Mouse (Mus musculus): Measurements from ENCODE around the gene Plxnb1.

Plxnb1 gene

DNA sequence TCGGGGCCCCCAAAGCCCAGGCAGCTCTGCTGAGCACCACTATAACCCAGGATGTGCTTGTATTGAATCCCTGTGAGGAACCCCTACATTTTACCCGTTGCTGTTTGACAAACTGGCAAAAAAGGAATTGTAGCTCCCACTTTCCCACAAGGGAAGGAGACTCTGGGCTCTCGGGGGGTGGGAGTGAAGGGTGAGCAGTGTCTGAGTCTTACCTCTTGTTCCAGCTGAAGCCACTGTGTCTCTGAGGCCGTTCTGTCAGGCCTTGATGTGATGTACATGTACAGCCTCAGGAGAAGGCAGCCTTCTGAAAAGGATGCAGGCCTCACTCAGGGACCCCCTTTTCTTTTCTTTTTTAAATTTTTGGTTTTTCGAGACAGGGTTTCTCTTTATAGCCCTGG lies 34.3 kb upstream of the Plxnb1 start:
- DNase-seq (ENCODE audit: low spot score in 2 of 2) = peak in 1 of 2 experiments; percentile 10

DNA sequence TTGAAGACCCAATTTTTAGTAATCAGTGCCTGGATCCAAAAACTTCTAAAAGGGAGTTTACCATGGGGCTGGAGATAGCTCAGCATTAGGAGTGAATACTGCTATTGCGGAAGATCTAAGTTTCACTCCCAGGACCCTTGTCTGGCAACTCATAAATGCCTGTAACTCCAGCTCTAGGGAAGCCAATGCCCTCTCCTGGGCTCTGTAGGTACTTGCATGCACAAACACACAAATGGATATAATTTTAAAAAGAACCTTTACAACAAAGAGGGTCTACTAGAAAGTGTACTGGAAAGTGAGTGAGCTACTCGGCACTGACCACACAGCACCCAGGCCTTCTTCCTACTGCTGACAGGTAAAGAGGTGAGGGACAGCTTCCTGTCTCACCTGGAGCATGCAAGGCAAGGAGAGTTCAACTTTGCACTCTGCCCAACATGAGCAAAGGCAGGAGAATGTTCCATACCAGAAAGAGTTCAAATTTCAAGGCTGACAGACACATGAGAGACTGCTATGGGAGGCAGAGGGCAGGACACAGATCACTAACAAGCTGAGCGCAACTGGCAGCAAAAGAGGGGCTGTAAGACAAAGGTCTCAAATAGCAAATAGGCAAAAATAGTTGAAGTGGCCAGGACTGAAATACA lies 27.0 kb upstream of the Plxnb1 start:
- DNase-seq (ENCODE audit: low spot score in 2 of 2) = no peak

DNA sequence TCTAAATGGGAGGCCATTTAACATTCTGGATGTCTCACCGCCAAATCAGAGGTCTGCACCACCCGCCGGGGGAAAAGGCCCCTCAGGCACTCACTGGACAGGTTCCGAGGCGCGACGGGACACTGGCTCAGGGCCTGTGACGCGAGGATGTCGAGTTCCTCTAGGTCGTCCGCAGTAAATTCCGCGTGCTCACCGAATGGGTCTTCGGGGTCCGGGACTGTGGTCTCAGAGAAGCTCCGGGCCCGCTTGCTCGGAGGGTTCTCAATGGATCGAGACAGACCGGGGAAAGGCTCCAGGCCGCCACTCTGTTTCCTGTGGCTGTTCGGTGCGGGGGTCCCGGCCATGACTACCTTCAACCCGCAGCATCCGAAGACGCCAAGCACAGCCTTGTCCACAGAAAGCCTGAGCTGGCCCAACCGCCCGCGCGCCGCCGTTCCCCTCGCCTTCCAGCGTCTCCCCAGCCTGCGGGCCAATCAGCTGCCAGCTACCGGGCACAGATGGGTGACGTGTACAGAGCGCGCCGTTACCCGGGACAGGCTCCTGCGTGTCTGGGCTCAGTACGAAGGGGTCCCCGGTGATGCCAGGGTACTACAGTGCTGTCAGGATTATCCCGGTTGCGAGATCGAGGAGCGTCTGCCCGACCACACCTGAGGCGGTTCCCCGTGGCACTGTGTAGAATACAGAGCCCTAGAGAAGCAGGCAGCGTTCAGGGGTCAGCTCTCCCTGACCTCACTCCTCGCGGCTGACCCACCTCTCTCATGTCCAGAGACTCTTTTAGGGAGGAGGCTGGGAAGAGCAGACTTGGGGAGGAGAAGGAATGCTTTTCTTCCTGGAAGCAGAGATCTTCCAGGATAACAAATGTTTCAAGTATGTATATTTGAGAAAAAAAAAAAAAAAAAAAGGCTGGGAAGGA lies 21.3 kb upstream of the Plxnb1 start, which contains the start of gene Atrip:
TSS of gene Atrip (minus strand) at position 464 of the 913 bp plus-strand sequence.
- peak; percentile 81 to 94 for DNase-seq (ENCODE audit: low spot score in 2 of 2)

DNA sequence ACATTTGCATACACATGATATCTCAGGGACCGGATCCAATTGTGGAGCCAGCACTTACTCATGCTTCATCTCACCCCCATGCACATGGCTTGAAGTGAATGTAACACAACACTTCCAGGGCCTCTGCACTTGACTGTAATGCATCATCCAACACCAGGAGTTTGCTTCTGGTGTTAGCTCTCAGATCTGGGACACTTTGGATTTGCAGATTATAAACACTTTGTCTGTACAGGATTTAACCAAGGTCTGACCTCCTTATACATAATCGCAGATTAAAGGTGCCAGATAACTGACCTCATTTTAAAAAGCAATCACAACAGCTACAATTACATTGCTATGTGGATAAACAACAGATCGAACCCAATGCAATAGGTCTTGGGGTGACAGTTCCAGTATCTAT lies 14.7 kb upstream of the Plxnb1 start:
- DNase-seq (ENCODE audit: low spot score in 2 of 2) = no peak

DNA sequence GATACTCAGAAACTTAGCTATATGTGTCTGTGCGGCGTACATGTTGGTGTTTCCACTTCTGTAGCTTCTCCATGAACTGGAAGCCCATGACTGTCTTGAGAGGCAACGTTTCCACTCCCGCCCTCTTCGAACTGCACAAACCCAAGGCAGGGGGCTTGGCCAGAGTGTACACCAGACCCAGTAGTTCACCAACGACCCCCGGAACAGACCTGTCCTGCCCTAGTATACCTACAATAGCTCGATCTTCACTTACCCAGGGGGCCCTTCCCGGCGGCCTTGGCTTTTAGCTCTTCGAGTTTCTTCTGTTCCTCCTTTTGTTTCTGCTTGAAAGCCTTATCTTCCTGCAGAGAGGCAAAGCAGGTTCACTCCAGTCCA lies 13.5 kb upstream of the Plxnb1 start:
- DNase-seq (ENCODE audit: low spot score in 2 of 2) = no peak

DNA sequence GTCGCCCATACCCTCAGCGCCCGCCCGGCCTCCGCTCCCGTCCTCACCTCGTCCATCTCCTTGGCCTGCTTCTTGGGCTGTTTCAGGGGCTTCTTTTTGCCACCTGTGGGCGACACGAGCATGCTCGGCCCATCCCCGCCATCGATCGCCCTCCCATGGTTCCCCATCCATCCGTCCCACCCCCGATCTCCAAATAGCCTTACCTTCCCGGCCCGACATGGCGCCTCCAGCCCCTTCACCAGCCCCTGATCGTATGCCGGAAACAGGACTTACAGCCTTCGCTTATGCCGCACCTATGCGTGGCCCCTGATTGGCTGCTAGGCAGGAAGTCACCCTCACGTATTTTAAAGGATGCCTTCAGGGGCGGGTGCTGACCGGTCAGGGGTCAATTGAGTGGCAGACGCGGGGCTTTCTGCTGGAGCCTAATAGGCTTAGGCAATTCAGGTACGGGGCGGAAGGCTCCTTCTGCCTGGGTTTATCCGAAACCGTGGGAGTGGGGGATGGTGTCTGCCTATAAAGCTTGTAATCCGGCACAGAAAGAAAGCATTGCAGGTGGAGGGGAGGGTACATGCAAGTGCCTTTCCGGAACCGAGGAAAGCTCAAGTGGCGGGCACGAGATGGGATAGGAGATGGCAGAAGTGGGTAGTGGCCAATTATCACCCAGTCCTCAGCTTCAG lies 12.9 kb upstream of the Plxnb1 start, which contains the start of the genes Ccdc51 and Tma7:
TSS of gene Ccdc51 (plus strand) at position 370 of the 677 bp plus-strand sequence.
TSS of gene Tma7 (minus strand) at position 464 of the 677 bp plus-strand sequence.
- peak; percentile 75 to 87 for DNase-seq (ENCODE audit: low spot score in 2 of 2)

DNA sequence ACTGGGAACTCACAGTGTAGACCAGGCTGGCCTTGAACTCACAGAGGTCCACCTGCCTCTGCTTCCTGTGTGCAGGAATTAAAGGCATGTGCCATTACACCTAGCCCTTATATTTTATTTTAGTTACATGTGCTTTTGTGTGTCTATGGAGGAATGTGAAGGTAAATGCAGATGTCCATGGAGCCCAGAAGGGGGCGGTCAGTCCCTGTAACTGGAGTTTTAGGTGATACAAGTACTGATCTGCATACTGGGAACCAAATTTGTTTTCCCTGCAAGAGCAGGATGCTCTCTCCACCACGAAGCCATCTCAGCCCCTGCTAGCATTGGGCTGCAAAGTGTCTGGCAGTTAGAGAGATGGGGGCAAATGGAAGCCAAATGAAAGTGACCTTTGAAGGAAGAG lies 10.3 kb upstream of the Plxnb1 start:
- DNase-seq (ENCODE audit: low spot score in 2 of 2) = no peak

DNA sequence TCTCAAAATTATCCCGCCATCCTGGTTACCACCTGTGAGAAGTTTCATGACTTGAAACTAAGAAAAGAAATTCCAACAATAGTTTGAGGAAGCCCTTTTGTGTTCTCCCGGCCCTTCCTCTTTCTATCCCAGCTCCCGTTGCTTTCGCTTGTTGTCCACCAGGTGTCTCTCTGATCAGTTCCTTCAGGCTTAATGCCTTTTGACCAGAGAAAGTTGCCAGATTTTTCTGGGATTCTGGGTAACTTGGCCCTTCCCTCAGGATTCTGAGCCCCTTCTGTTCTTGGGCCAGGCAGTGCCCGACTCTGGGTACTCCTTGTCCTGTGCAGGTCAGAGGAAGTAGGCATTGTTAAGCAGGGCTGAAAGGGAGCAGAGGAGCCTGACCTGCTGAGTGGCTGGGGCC lies 7.2 kb upstream of the Plxnb1 start:
- DNase-seq (ENCODE audit: low spot score in 2 of 2) = peak in 1 of 2 experiments; percentile 44

DNA sequence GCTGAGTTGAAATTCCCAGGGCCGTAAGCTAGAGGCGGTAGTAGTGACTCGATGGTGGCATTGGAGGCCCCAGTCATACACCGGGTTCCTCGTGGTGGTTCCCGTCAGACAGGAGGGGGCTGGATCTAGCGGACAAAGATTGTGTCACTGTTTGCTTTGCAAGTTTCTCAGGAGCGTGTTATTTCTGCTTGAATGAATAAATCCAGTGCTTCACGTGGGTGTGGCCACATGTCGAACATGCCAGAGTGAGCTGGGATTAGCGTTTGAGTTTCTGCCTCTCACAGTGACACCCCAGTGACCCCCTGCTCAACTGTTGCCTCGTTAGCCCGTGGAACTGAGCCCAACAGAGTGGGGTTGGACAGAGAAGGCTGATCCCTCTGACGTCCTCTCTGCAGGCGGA lies 4.7 kb upstream of the Plxnb1 start:
- DNase-seq (ENCODE audit: low spot score in 2 of 2) = no peak

DNA sequence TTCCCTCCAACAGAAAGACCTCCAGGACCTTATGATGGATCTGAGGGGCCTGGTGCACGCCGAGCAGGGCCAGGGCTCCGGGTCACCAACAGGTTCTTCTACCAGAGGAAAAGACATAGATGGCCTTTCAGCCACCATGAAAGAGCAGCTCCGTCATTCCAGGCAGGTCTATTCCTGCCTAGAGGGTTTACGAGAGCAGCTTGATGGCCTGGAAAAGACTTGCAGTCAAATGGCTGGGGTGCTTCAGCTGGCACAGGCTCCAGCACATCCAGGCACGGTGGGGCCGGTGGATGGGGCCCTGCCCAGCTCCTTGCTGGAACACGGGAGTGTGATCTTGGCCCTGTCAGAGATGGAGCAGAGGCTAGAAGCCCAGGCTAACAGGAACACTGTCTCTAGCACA lies 3.4 kb upstream of the Plxnb1 start:
- DNase-seq (ENCODE audit: low spot score in 2 of 2) = no peak

DNA sequence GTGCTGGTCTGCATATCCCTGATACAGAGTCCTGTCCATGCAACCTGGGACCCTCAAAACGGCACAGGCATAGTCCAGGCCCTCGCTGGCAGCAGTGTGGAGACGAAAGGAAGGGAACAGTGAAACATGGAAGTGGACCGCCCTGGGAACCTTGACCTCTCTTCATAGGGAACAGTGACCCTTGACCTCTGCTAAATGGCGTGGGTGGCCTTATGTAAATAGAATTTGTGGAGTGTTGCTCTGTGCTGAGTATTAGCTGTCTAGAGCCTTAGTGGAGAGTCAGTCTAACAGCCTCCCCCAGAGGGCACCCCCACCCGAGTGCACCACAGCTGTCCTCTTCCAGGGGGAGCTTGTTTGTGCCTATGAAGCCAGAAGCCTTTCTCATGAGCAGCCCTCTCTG lies 2.4 kb upstream of the Plxnb1 start:
- no peak for DNase-seq (ENCODE audit: low spot score in 2 of 2)

DNA sequence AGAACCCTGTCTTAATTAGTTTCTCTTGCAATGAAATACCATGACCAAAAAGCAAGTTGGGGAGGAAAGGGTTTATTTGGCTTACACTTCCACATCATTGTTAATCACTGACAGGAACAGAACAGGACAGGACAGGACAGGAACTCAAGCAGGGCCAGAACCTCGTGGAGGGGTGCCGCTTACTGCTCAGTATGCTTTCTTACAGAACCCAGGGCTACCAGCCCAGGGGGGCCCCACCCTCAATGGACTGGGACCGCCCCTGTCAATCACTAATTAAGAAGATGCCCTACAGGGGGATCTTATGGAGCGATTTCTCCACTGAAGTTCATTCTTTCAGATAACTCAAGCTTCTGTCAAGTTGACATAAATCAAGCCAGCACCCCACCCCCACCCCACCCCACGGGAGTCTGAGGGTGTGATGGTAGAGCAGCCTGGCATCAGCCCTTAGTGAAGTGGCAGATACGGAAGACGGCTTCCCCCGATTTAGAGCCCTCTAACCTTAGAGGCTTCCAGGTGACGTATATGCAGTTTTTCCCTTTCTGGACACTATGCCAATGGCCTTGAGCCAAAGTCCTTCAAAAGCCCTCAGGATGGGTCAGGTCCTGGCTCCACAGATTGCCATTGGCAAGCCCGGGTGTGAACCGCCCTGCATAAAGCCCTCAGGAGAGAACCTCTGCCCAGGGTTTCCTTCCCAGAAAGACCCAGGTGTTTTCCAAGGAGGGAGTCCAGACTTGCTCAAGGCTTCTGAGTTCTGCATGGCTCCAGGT lies 1.2 kb upstream of the Plxnb1 start:
- no peak for DNase-seq (ENCODE audit: low spot score in 2 of 2)

DNA sequence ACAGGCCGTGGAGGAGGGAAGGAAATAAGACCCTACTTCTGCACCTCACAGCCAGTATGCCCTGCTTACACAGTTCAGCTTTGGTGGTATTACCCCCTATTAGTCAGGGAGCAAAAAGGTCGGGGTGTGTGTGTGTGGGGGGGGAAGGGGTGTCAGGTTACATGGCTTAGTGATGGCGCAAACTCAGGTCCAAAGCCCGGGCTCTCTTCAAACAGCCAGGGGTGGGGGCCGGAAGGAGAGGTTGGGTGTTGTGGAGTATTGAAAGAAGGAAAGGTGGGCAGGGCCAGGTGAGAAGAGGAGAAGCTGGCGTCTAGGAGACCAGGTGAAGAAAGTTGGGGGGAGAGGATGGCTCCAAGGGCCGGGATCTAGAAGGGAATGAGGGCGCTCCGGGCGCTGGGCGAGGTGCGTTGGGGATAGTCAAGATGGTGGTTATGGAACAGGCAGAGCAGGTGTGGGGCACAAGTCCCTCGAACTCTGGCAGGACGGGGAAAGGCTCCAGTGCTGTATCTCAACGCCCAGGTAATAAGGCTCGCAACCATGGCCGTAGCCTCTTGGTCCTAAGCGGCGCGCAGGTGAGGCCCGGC lies 544 bp upstream of the Plxnb1 start:
- no peak for DNase-seq (ENCODE audit: low spot score in 2 of 2)

DNA sequence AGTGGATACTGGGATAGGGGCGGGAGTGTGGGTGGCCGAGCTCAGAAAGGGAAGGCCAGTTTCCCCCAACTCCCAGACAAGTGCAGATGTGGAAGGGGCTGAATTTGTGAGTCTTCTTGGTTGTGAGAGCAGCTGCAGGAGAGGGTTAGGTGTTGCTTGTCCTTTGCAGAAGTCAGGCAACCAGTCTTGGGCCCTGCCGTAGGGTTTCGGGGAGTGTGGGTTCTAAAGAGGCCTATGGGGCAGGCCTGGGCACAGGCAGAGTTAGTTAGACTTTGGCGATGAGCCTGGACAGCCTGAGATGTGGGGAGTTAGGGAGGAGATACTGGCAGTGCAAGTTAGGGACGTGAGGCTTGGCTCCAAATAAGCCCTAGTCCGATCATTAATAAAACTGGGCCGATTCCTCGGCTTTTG lies 1.1 kb downstream of the Plxnb1 start:
- DNase-seq (ENCODE audit: low spot score in 2 of 2) = no peak

DNA sequence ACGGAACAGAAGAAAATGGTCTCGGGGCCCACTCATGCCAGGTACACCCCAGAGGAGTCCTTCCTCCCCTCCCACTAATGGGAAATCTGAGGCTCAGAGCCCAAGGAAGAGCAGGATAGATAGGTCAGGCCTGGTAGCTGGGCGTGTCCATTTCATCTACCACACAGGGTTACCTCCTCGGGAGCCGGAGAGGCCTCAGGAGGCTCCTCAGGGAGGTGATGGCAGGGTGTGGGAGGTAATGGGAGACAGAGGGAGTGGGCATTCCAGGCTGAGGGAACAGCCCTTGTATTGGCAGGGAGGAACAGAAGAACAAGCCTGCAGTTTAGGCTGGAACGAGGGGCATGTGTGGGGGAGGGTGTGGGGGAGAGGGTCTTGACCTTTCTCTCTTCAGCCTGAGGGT lies 1.7 kb downstream of the Plxnb1 start:
- no peak for DNase-seq (ENCODE audit: low spot score in 2 of 2)

DNA sequence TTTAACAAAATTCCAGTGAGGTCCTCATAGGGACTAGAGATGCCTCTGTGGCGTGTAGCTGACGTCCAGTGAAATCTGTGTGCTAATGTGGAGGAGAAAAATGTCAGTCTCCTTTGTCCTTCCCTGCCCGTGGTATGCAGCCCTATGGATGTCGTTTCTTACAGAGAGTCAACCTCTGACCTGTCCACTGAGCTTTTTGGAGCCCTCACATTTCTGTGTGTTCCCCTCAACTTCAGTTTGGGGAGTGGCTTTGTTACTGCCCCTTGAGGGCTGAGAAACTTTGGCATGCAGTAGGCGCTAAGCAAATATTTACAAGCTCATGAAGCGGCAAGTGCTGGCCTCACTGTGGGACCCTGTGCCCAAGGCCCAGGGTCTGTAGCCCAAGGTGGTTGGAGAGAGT lies 2.1 kb downstream of the Plxnb1 start:
- no peak for DNase-seq (ENCODE audit: low spot score in 2 of 2)

DNA sequence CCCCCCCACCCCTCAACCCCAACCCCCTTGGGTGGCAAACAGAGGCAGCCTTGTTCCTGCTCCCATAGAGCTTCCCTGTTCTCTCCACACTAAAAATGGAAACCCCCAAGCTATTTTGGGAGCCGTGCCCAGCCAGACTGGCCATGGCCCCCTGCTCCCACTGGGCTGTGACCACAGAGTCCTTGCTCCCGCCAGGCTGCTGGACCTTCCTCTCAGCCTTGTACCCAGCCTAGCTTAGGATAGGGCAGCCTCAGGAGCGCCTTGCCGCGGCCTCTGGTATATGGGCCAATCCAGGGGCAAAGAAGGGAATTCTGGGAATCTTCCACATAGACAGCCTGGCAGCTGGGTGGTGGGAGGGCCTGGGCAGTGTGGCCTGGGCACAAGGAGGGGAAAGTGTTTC lies 2.6 kb downstream of the Plxnb1 start:
- DNase-seq (ENCODE audit: low spot score in 2 of 2) = no peak

DNA sequence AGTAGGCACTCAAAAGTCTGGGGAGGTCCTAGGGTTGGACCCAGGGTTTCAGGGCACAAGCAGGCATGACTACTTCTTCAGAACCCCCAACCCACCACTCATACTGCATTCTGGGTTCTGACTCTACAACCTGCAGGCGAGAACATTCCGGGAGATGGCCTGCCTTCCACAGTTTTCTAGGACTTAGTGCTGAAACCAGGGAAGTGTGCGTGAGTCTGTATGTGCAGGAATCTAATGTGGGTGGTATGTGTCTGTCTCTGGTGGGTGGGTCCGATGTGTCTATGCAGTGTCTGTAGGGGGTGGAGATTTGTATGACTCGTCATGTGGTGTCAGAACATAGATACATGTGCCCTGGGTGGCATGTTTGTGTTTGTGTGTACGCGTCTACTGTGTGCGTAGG lies 3.2 kb downstream of the Plxnb1 start:
- no peak for DNase-seq (ENCODE audit: low spot score in 2 of 2)

DNA sequence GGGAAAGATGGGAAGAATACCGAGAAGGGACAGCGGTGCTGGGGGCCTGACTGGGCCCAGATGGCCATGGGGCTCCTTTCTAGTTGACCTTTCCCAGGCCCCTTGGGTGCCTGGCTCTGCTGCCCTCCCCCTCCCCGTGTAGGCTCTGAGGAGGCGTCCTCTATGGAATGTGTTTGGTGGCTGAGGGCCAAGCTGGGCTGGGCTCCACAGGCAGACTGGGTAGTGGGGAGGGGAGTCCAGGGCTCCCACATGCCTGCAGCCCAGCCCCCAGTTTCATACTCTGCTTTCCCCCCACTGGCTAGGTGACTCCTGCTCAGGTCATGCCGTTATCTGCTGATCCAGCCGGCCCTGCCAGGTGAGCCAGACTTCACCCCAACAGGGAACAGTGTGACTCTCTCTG lies 3.8 kb downstream of the Plxnb1 start:
- DNase-seq (ENCODE audit: low spot score in 2 of 2) = no peak

DNA sequence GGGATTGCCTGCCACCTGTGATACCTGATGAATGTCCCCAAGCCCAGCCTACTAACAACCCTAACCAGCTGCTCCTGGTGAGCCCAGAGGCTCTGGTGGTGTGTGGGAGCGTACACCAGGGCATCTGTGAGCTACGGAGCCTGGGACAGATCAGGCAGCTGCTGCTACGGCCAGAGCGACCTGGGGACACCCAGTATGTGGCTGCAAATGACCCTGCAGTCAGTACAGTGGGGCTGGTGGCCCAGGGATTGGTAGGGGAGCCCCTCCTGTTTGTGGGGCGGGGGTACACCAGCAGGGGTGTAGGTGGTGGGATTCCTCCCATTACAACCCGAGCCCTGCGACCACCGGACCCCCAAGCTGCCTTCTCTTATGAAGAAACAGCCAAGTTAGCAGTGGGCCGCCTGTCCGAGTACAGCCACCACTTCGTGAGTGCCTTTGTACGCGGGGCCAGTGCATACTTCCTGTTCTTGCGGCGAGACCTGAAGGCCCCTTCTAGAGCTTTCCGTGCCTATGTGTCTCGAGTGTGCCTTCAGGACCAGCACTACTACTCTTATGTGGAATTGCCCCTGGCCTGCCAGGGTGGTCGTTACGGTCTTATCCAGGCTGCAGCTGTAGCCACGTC lies 5.2 kb downstream of the Plxnb1 start:
- DNase-seq (ENCODE audit: low spot score in 2 of 2) = no peak

DNA sequence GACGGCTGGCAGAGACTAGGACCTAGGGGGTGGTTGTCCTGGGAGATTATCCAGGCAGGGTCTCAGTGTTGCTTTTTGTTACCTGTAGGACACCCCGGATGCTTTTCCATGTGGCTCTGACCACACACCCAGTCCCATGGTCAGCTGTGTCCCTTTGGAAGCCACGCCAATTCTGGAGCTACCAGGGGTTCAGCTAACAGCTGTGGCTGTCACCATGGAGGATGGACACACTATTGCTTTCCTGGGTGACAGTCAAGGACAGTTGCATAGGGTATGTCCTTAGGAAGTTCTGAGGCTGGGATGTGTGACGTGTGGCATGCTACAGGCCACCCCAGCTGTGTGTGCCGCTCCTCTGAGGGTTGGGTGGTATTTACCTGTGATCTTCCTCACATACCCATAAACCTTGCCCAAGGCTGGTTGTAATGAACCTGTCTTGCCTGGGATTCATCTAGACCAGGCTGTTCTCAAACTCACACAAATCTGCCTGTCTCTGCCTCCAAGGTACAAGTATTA lies 6.8 kb downstream of the Plxnb1 start:
- no peak for DNase-seq (ENCODE audit: low spot score in 2 of 2)

Measured in spleen, postnatal 10 days (tissue).